Mouse (Mus musculus): Measurements from ENCODE around the gene Tln1. TPM values are rescaled to one million over a fixed set of nuclear protein-coding genes. Genes with fewer than 3 reads are reported as not detected.
"Not testable (repeated sequence)": the region's sequence is repeated elsewhere in the genome, so short reads cannot be mapped to it uniquely, and the experiment has no call there.

The Tln1 gene
- polyA plus RNA-seq, 1 experiment from 2014 or later, result 40.4 TPM

GRCm38 (mm10) chr4:43485666-43486065, 76.8 kb downstream of the Tln1 start:
- H3K27ac ChIP-seq (ENCODE audit: low read depth, low read length); ATAC-seq (ENCODE audit: low FRiP score); H3K9ac ChIP-seq (ENCODE audit: low read length); H3K27me3 ChIP-seq (ENCODE audit: control insufficient read depth, insufficient read depth, low read length); H3K4me1 ChIP-seq (ENCODE audit: control insufficient read depth, insufficient read depth, low read length); H3K4me3 ChIP-seq (ENCODE audit: low read depth, low read length); H3K9me3 ChIP-seq (ENCODE audit: control insufficient read depth, low read length); H3K36me3 ChIP-seq (ENCODE audit: control insufficient read depth, insufficient read depth, low read length); DNase-seq (ENCODE audit: low spot score, missing footprints); H3K4me2 ChIP-seq: not testable (repeated sequence)
- 89% methylated on average over 5 of the region's 5 CpGs for WGBS

GRCm38 (mm10) chr4:43483535-43484091, 78.9 kb downstream of the Tln1 start, which contains the start of gene Sit1:
Sit1 (minus strand) TSS chr4:43483734.
- 59% methylated on average over 12 of the region's 12 CpGs for WGBS
- Histone ChIP-seq H3K4me1 (ENCODE audit: control insufficient read depth, insufficient read depth, low read length) (no peaks in the 10 kb centered on the region), H3K27me3 (ENCODE audit: control insufficient read depth, insufficient read depth, low read length) (no peaks in the 10 kb centered on the region), H3K4me3 (ENCODE audit: low read depth, low read length) (no peak within 1 kb of the TSS), H3K9ac (ENCODE audit: low read length) (no peak within 1 kb of the TSS), H3K9me3 (ENCODE audit: control insufficient read depth, low read length) (no peaks in the 10 kb centered on the region), H3K27ac (ENCODE audit: low read depth, low read length) (no peak within 1 kb of the TSS), H3K4me2 (no peak within 1 kb of the TSS), H3K36me3 (ENCODE audit: control insufficient read depth, insufficient read depth, low read length) (no peaks in the 10 kb centered on the region)
- DNase-seq (ENCODE audit: low spot score, missing footprints) (no peak), ATAC-seq (ENCODE audit: low FRiP score) (no peak)

GRCm38 (mm10) chr4:43482591-43482990, 79.9 kb downstream of the Tln1 start:
- WGBS, result 73% methylated on average over 10 of the region's 10 CpGs
- H3K4me2 ChIP-seq, result no peak overlapping the region
- H3K27ac ChIP-seq (ENCODE audit: low read depth, low read length), result no peak overlapping the region
- H3K4me3 ChIP-seq (ENCODE audit: low read depth, low read length), result no peak overlapping the region
- no peaks in the 10 kb centered on the region for H3K4me1 ChIP-seq (ENCODE audit: control insufficient read depth, insufficient read depth, low read length)
- ATAC-seq (ENCODE audit: low FRiP score) (no peak), DNase-seq (ENCODE audit: low spot score, missing footprints) (no peak)
- H3K27me3 ChIP-seq (ENCODE audit: control insufficient read depth, insufficient read depth, low read length), result no peaks in the 10 kb centered on the region
- no peaks in the 10 kb centered on the region for H3K9me3 ChIP-seq (ENCODE audit: control insufficient read depth, low read length)
- no peak overlapping the region for H3K9ac ChIP-seq (ENCODE audit: low read length)
- no peaks in the 10 kb centered on the region for H3K36me3 ChIP-seq (ENCODE audit: control insufficient read depth, insufficient read depth, low read length)

GRCm38 (mm10) chr4:43481894-43482456, 80.5 kb downstream of the Tln1 start:
- WGBS, result 77% methylated on average over 7 of the region's 7 CpGs
- H3K4me3 ChIP-seq (ENCODE audit: low read depth, low read length), result no peak overlapping the region
- H3K4me1 ChIP-seq (ENCODE audit: control insufficient read depth, insufficient read depth, low read length), result no peaks in the 10 kb centered on the region
- H3K27ac ChIP-seq (ENCODE audit: low read depth, low read length), result no peak overlapping the region
- H3K4me2 ChIP-seq, result no peak overlapping the region
- no peak for DNase-seq (ENCODE audit: low spot score, missing footprints)
- no peak overlapping the region for H3K9ac ChIP-seq (ENCODE audit: low read length)
- no peak for ATAC-seq (ENCODE audit: low FRiP score)
- H3K9me3 ChIP-seq (ENCODE audit: control insufficient read depth, low read length), result no peaks in the 10 kb centered on the region
- H3K27me3 ChIP-seq (ENCODE audit: control insufficient read depth, insufficient read depth, low read length), result no peaks in the 10 kb centered on the region
- H3K36me3 ChIP-seq (ENCODE audit: control insufficient read depth, insufficient read depth, low read length), result no peaks in the 10 kb centered on the region

Other genes starting within 250 kb of the Tln1 start
- 13.7 TPM in 2 replicates for gene Rusc2, start 180.7 kb downstream of the Tln1 start, polyA plus RNA-seq (2014; fragmentation: Nextera tagmentation; extraction: Ambion mirVana)
- 0.54 and 0.59 TPM in 2 replicates for gene Fam166b, start 133.6 kb downstream of the Tln1 start, polyA plus RNA-seq (2014; fragmentation: Nextera tagmentation; extraction: Ambion mirVana)
- 7.2 and 7.3 TPM in 2 replicates for gene Tesk1, start 120.8 kb downstream of the Tln1 start, polyA plus RNA-seq (2014; fragmentation: Nextera tagmentation; extraction: Ambion mirVana)
- 2.9 and 3.4 TPM in 2 replicates for gene Cd72, start 108.1 kb downstream of the Tln1 start, polyA plus RNA-seq (2014; fragmentation: Nextera tagmentation; extraction: Ambion mirVana)
- not detected in 2 replicates for gene Sit1, start 79.0 kb downstream of the Tln1 start, polyA plus RNA-seq (2014; fragmentation: Nextera tagmentation; extraction: Ambion mirVana)
- 45.8 and 48.8 TPM in 2 replicates for gene Ccdc107, start 69.8 kb downstream of the Tln1 start, polyA plus RNA-seq (2014; fragmentation: Nextera tagmentation; extraction: Ambion mirVana)
- 32.4 and 40.2 TPM in 2 replicates for gene Arhgef39, start 63.0 kb downstream of the Tln1 start, polyA plus RNA-seq (2014; fragmentation: Nextera tagmentation; extraction: Ambion mirVana)
- 0.07 TPM in 1 of 2 replicates, not detected in the other for gene Car9, start 55.7 kb downstream of the Tln1 start, polyA plus RNA-seq (2014; fragmentation: Nextera tagmentation; extraction: Ambion mirVana)
- 44.0 and 51.8 TPM in 2 replicates for gene Tpm2, start 38.9 kb downstream of the Tln1 start, polyA plus RNA-seq (2014; fragmentation: Nextera tagmentation; extraction: Ambion mirVana)
- gene Creb3, start 359 bp downstream of the Tln1 start, polyA plus RNA-seq (2014; fragmentation: Nextera tagmentation; extraction: Ambion mirVana), result 46.4 and 54.5 TPM in 2 replicates
- gene Rgp1, start 16.0 kb upstream of the Tln1 start, polyA plus RNA-seq (2014; fragmentation: Nextera tagmentation; extraction: Ambion mirVana), result 22.0 and 25.2 TPM in 2 replicates
- 24.5 and 26.1 TPM in 2 replicates for gene Gba2, start 16.2 kb upstream of the Tln1 start, polyA plus RNA-seq (2014; fragmentation: Nextera tagmentation; extraction: Ambion mirVana)
- 0.63 TPM in 1 of 2 replicates, not detected in the other for gene Msmp, start 21.8 kb upstream of the Tln1 start, polyA plus RNA-seq (2014; fragmentation: Nextera tagmentation; extraction: Ambion mirVana)
- 14.0 and 15.5 TPM in 2 replicates for gene Npr2, start 69.2 kb upstream of the Tln1 start, polyA plus RNA-seq (2014; fragmentation: Nextera tagmentation; extraction: Ambion mirVana)
- gene Spag8, start 90.9 kb upstream of the Tln1 start, polyA plus RNA-seq (2014; fragmentation: Nextera tagmentation; extraction: Ambion mirVana), result 2.9 and 3.4 TPM in 2 replicates
- 70.0 and 72.9 TPM in 2 replicates for gene Hint2, start 93.8 kb upstream of the Tln1 start, polyA plus RNA-seq (2014; fragmentation: Nextera tagmentation; extraction: Ambion mirVana)
- gene Tmem8b, start 106.3 kb upstream of the Tln1 start, polyA plus RNA-seq (2014; fragmentation: Nextera tagmentation; extraction: Ambion mirVana), result 4.4 and 4.5 TPM in 2 replicates
- gene Fam221b, start 106.5 kb upstream of the Tln1 start, polyA plus RNA-seq (2014; fragmentation: Nextera tagmentation; extraction: Ambion mirVana), result 2.4 and 2.5 TPM in 2 replicates
- gene Olfr70, start 138.1 kb upstream of the Tln1 start, polyA plus RNA-seq (2014; fragmentation: Nextera tagmentation; extraction: Ambion mirVana), result not detected in 2 replicates
- gene Olfr71, start 147.6 kb upstream of the Tln1 start, polyA plus RNA-seq (2014; fragmentation: Nextera tagmentation; extraction: Ambion mirVana), result not detected in 2 replicates
- 0.11 and 0.25 TPM in 2 replicates for gene Hrct1, start 164.5 kb upstream of the Tln1 start, polyA plus RNA-seq (2014; fragmentation: Nextera tagmentation; extraction: Ambion mirVana)
- 0.04 TPM in 1 of 2 replicates, not detected in the other for gene Spaar, start 167.3 kb upstream of the Tln1 start, polyA plus RNA-seq (2014; fragmentation: Nextera tagmentation; extraction: Ambion mirVana)
- not detected in 2 replicates for gene Olfr159, start 208.3 kb upstream of the Tln1 start, polyA plus RNA-seq (2014; fragmentation: Nextera tagmentation; extraction: Ambion mirVana)